Mouse (Mus musculus) lung, embryonic 14.5 days (tissue): Measurements from ENCODE around the gene Rab11fip5. TPM values are rescaled to one million over a fixed set of nuclear protein-coding genes. Genes with fewer than 3 reads are reported as not detected.

Experiments used
- ATAC-seq: fragments of 200-750 bp; cut with Nextera tagmentation; 2 replicates; pipeline ENCODE4 v1.8.0; 2017; ENCODE audit warnings: mild to moderate bottlenecking, moderate TSS enrichment, moderate library complexity; ENCODE audit not compliant: insufficient read depth
- DNase-seq: peaks from one replicate; pipeline ENCODE4 v3.0.0-alpha.2; 2015
- H3K27ac ChIP-seq: fragments of 300-500 bp; sonication (generic); 2 replicates; pipeline ENCODE4 v1.5.1; 2014; ENCODE audit warnings: low read depth, mild to moderate bottlenecking, moderate library complexity
- H3K27me3 ChIP-seq: fragments of 300-500 bp; sonication (generic); 2 replicates; pipeline ENCODE4 v1.6.1; 2014; ENCODE audit warnings: low read length, control low read depth; ENCODE audit not compliant: insufficient read depth
- H3K36me3 ChIP-seq: fragments of 300-500 bp; sonication (generic); 2 replicates; pipeline ENCODE4 v1.6.1; 2014; ENCODE audit warnings: control low read depth; ENCODE audit not compliant: insufficient read depth
- H3K4me1 ChIP-seq: fragments of 300-500 bp; sonication (generic); 2 replicates; pipeline ENCODE4 v1.6.1; 2014; ENCODE audit warnings: antibody characterized with exemption, control low read depth; ENCODE audit not compliant: insufficient read depth
- H3K4me2 ChIP-seq: fragments of 300-500 bp; sonication (generic); 2 replicates; pipeline ENCODE4 v1.6.1; 2014; ENCODE audit warnings: mild to moderate bottlenecking
- H3K4me3 ChIP-seq: fragments of 300-500 bp; sonication (generic); 2 replicates; pipeline ENCODE4 v1.5.1; 2014; ENCODE audit warnings: low read depth, low read length
- H3K9ac ChIP-seq: fragments of 300-500 bp; sonication (generic); 2 replicates; pipeline ENCODE4 v1.6.1; 2014
- H3K9me3 ChIP-seq: fragments of 300-500 bp; sonication (generic); 2 replicates; pipeline ENCODE4 v1.6.1; 2016; ENCODE audit warnings: low read depth, low read length, control low read depth
- CTCF ChIP-seq: IDR thresholded peaks from 2 replicates; pipeline ENCODE4 v1.5.1; 2016; ENCODE audit warnings: antibody characterized with exemption, low read depth
- WGBS: fragments of 180-500 bp; shearing (Covaris S2); extraction: QIAGEN DNeasy Blood & Tissue Kit; methylation state at CpG from one replicate; pipeline ENCODE4 v1.1.7; 2014; 5-methylcytosine and 5-hydroxymethylcytosine counted together
- polyA plus RNA-seq: library from polyadenylated mRNA; unstranded; fragments of >200 nt; fragmentation: Nextera tagmentation; extraction: Ambion mirVana; gene quantifications from 2 replicates; pipeline ENCODE4 v1.2.1, GENCODE M21; 2014

Rab11fip5 gene
- polyA plus RNA-seq, 1 experiment from 2014 or later, result 10.1 TPM

- Histone ChIP-seq H3K9ac (no peak overlapping the region), H3K4me2 (no peak overlapping the region), H3K4me1 (no peaks in the 10 kb centered on the region), H3K36me3 (no peaks in the 10 kb centered on the region), H3K27me3 (no peaks in the 10 kb centered on the region), H3K4me3 (no peak overlapping the region), H3K27ac (no peak overlapping the region), H3K9me3 (no peaks in the 10 kb centered on the region)
- ATAC-seq, result no peak
- 81% methylated on average over 5 of the region's 5 CpGs for WGBS
- no peak for TF ChIP-seq CTCF
- no peak for DNase-seq
Measured at GRCm38 (mm10) chr6:85360311-85360710, 14.1 kb downstream of the Rab11fip5 start.

GRCm38 (mm10) chr6:85358877-85359276, 15.6 kb downstream of the Rab11fip5 start:
- H3K27ac ChIP-seq, result no peak overlapping the region
- TF ChIP-seq CTCF, result no peak
- no peak overlapping the region for H3K4me3 ChIP-seq
- ATAC-seq (no peak), DNase-seq (no peak)
- no peak overlapping the region for H3K9ac ChIP-seq
- no peaks in the 10 kb centered on the region for H3K4me1 ChIP-seq
- H3K4me2 ChIP-seq, result no peak overlapping the region
- WGBS, result 78% methylated on average over 1 of the region's 1 CpGs
- no peaks in the 10 kb centered on the region for H3K36me3 ChIP-seq
- H3K27me3 ChIP-seq, result no peaks in the 10 kb centered on the region
- H3K9me3 ChIP-seq, result no peaks in the 10 kb centered on the region

GRCm38 (mm10) chr6:85356682-85357465, 17.6 kb downstream of the Rab11fip5 start:
- no peak overlapping the region for H3K4me3 ChIP-seq
- H3K36me3 ChIP-seq, result no peaks in the 10 kb centered on the region
- H3K9me3 ChIP-seq, result no peaks in the 10 kb centered on the region
- H3K9ac ChIP-seq, result no peak overlapping the region
- no peak overlapping the region for H3K4me2 ChIP-seq
- no peaks in the 10 kb centered on the region for H3K4me1 ChIP-seq
- H3K27me3 ChIP-seq, result no peaks in the 10 kb centered on the region
- 59% methylated on average over 4 of the region's 4 CpGs for WGBS
- no peak for DNase-seq
- no peak for TF ChIP-seq CTCF
- ATAC-seq, result no peak
- peak overlapping the region; percentile 54; the same call in 1 of the 2 replicates for H3K27ac ChIP-seq

GRCm38 (mm10) chr6:85355753-85356152, 18.7 kb downstream of the Rab11fip5 start:
- Histone ChIP-seq H3K9ac (no peak overlapping the region), H3K27ac (no peak overlapping the region)
- ATAC-seq, result no peak

GRCm38 (mm10) chr6:85354709-85355108, 19.7 kb downstream of the Rab11fip5 start:
- ATAC-seq, result no peak
- H3K27ac ChIP-seq, result no peak overlapping the region
- H3K36me3 ChIP-seq, result no peaks in the 10 kb centered on the region

More at GRCm38 (mm10) chr6:85355753-85356152, 18.7 kb downstream of the Rab11fip5 start:
- Histone ChIP-seq H3K27me3 (no peaks in the 10 kb centered on the region), H3K4me2 (no peak overlapping the region), H3K4me1 (no peaks in the 10 kb centered on the region), H3K36me3 (no peaks in the 10 kb centered on the region), H3K4me3 (no peak overlapping the region), H3K9me3 (no peaks in the 10 kb centered on the region)
- TF ChIP-seq CTCF, result no peak
- WGBS, result 96% methylated on average over 2 of the region's 2 CpGs
- DNase-seq, result no peak

GRCm38 (mm10) chr6:85353706-85354105, 20.7 kb downstream of the Rab11fip5 start:
- H3K36me3 ChIP-seq, result no peaks in the 10 kb centered on the region
- ATAC-seq (no peak), DNase-seq (no peak)
- no peak overlapping the region for H3K4me2 ChIP-seq
- H3K27me3 ChIP-seq, result no peaks in the 10 kb centered on the region
- no peaks in the 10 kb centered on the region for H3K9me3 ChIP-seq
- H3K9ac ChIP-seq, result no peak overlapping the region
- peak; percentile 25; the same call in 1 of the 2 replicates for TF ChIP-seq CTCF
- H3K4me1 ChIP-seq, result no peaks in the 10 kb centered on the region
- H3K4me3 ChIP-seq, result no peak overlapping the region
- 64% methylated on average over 3 of the region's 3 CpGs for WGBS
- H3K27ac ChIP-seq, result no peak overlapping the region

More at GRCm38 (mm10) chr6:85354709-85355108, 19.7 kb downstream of the Rab11fip5 start:
- Histone ChIP-seq H3K4me2 (no peak overlapping the region), H3K4me3 (no peak overlapping the region), H3K9ac (no peak overlapping the region), H3K27me3 (no peaks in the 10 kb centered on the region), H3K4me1 (no peaks in the 10 kb centered on the region), H3K9me3 (no peaks in the 10 kb centered on the region)
- no peak for DNase-seq
- TF ChIP-seq CTCF, result no peak
- WGBS, result 65% methylated on average over 6 of the region's 6 CpGs

- H3K4me2 ChIP-seq, result no peak overlapping the region
- DNase-seq, result no peak
- no peak for TF ChIP-seq CTCF
- no peaks in the 10 kb centered on the region for H3K27me3 ChIP-seq
- no peak for ATAC-seq
- no peaks in the 10 kb centered on the region for H3K4me1 ChIP-seq
- H3K36me3 ChIP-seq, result peaks cover 9% of the 10 kb centered on the region; the same call in 1 of the 2 replicates
- H3K9me3 ChIP-seq, result no peaks in the 10 kb centered on the region
- H3K4me3 ChIP-seq, result no peak overlapping the region
- 93% methylated on average over 1 of the region's 1 CpGs for WGBS
- H3K27ac ChIP-seq, result no peak overlapping the region
- H3K9ac ChIP-seq, result no peak overlapping the region
Measured at GRCm38 (mm10) chr6:85350157-85350556, 24.3 kb downstream of the Rab11fip5 start.
